Mouse (Mus musculus) olfactory bulb, adult 2 months (tissue): ENCODE data around the gene Fbxl20. TPM values are rescaled to one million over a fixed set of nuclear protein-coding genes. Genes with fewer than 3 reads are reported as not detected.
"Not testable (repeated sequence)": the region's sequence is repeated elsewhere in the genome, so short reads cannot be mapped to it uniquely, and the experiment has no call there.

ENCODE experiments used
- H3K27ac ChIP-seq: fragments of 200-500 bp; 2 replicates; pipeline ENCODE4 v1.5.1; 2012; ENCODE audit warnings: low read depth, low read length; ENCODE audit not compliant: insufficient read depth
- H3K4me1 ChIP-seq: fragments of 200-500 bp; 2 replicates; pipeline ENCODE4 v1.6.1; 2012; ENCODE audit warnings: low read length; ENCODE audit not compliant: control insufficient read depth, insufficient read depth
- H3K4me3 ChIP-seq: fragments of 200-500 bp; 2 replicates; pipeline ENCODE4 v1.5.1; 2012; ENCODE audit warnings: mild to moderate bottlenecking, low read depth, low read length, moderate library complexity; ENCODE audit not compliant: insufficient read depth
- CTCF ChIP-seq: fragments of 200-500 bp; IDR thresholded peaks from 2 replicates; pipeline ENCODE4 v1.5.1; 2012; ENCODE audit warnings: low read depth, mild to moderate bottlenecking, low read length, moderate library complexity; ENCODE audit not compliant: insufficient read depth
- POLR2A ChIP-seq: fragments of 200-500 bp; IDR thresholded peaks from 2 replicates; pipeline ENCODE4 v1.6.1; 2012; ENCODE audit warnings: mild to moderate bottlenecking, low read depth, low read length, moderate library complexity; ENCODE audit not compliant: insufficient read depth
- WGBS: fragments of 180-500 bp; shearing (Covaris S2); methylation state at CpG from one replicate; pipeline ENCODE4 v1.1.7; 2018; 5-methylcytosine and 5-hydroxymethylcytosine counted together
- polyA plus RNA-seq: library from polyadenylated mRNA; stranded (reverse); fragments of >200 nt; gene quantifications from 2 replicates; pipeline ENCODE4 v1.2.4, GENCODE M21; 2012; ENCODE audit warnings: low replicate concordance; ENCODE audit not compliant: missing spikeins, insufficient read depth, insufficient read length

The Fbxl20 gene
- polyA plus RNA-seq, result not detected in 2 replicates

DNA sequence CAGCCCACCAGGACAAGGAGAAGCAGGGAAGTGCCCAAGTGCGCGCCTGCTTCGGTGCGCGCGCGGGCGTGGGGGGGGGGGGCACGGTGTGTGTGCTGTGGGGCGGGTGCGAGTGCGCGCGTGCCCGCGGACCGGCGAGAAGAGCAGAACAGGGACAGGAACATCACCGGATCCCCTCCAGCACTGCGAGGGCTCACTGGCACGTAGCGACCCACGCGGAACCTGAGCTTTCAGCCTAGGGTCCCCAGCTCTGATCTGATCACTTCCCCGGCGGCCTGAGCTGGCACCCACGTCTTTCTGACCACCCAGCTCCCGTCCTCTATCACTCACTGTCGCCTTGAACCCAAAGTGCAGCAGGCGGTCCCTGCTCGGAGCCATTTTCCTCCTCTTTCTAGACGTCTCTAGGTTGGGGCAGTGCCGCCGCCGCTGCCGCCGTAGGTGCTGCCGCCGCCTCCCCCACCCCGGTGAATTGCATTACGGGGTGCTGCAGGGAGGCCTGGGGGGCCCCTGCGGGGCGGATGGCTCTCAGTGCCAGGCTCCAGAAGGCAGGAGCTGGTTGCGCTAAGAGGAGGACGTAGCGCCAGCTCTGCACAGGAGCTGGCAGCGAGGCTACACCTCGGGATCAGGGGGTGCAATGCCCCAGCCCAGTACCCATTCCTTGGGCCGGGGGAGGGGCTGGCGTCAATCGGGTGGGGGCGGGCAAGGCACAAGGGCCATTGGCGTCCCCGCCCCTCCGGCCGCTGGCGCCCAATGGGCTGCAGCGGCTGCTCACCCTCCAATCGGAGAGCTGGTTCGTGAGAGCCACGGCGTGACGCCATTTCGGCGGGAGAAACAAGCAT lies at the start of gene Fbxl20:
Fbxl20 (minus strand) TSS at position 618 of the 839 bp plus-strand sequence.
- under 1% methylated on average over 62 of the region's 65 CpGs for whole genome bisulfite sequencing
- Histone ChIP-seq H3K4me3 (peak within 1 kb of the TSS; percentile 85), H3K27ac (peak within 1 kb of the TSS; percentile 95), H3K4me1 (peaks cover 13% of the 10 kb centered on the region)
- TF ChIP-seq POLR2A (no peak; the same call in 1 of the 2 replicates), CTCF (no peak)

DNA sequence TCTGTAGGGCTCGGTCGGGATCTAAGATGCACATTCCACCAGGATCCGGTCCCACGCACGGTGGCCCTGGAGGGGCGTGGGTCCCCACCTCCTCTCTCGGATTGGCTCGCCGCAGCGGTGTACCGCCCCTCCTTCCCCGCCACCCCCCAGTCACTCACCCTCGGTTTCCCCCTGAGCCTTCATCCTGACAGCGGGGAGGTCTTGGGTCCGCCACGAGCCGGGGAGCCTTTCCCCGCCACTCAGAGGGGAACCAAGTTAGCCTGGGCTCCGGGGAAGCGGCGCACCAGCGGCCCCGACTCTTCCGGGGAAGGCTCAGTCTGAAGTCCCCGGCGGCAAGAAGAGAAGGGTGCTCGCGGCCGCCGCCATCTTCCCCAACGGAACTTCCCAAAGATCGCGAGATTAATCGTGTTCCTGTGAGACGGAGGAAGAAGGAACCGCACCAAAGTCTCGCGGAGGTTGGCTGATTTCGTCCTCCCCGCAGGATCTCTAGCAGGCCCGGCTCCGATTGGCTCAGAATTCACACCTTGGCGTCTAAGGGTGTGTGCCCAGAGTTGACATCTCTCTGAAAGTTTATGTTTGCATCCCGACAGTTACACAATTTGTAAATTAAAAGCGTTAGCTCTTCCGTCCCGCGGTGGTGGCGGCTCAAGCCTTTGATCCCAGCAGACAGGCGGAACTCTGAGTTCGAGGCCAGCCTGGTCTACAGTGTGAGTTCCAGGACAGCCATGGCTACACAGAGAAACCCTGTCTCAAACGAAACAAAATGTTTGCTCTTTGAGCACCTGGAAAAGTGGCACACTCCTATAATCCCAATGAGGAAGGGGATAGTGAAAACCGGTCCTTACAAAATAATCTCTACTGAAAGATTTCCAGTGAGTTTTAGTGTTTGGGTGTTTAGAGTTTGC lies 43.0 kb upstream of the Fbxl20 start, which contains the start of gene Med1:
Med1 (minus strand) TSS at position 393 of the 905 bp plus-strand sequence.
- Histone ChIP-seq H3K4me1 (peaks cover 5% of the 10 kb centered on the region; the same call in 1 of the 2 replicates), H3K27ac (peak within 1 kb of the TSS; percentile 84), H3K4me3 (peak within 1 kb of the TSS; percentile 99)
- under 1% methylated on average over 53 of the region's 53 CpGs for WGBS
- TF ChIP-seq CTCF (no peak), POLR2A (peak; percentile 74)

DNA sequence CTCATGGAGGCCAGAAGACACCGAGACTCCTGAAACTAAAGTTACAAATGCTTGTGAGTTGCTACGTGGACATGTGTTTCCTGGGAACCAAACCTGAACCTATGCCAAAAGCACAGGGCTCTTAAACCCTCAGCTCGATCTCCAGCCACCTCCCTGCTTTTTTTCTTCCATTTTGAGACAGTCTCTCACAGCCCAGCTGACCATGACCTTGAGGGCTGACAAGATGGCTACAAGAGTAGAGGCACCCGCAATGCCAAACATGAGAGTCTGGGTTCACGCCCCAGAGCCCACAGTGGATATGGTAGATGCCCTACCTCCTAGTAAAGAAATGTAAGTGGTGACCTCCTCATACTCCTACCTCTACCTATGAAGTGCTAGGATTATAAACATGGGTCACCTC lies 40.6 kb upstream of the Fbxl20 start:
- Histone ChIP-seq H3K4me1 (peaks cover 5% of the 10 kb centered on the region; the same call in 1 of the 2 replicates), H3K27ac (no peak overlapping the region), H3K4me3 (no peak overlapping the region)
- TF ChIP-seq CTCF (no peak), POLR2A (no peak)
- WGBS, result 62% methylated on average over 5 of the region's 5 CpGs

DNA sequence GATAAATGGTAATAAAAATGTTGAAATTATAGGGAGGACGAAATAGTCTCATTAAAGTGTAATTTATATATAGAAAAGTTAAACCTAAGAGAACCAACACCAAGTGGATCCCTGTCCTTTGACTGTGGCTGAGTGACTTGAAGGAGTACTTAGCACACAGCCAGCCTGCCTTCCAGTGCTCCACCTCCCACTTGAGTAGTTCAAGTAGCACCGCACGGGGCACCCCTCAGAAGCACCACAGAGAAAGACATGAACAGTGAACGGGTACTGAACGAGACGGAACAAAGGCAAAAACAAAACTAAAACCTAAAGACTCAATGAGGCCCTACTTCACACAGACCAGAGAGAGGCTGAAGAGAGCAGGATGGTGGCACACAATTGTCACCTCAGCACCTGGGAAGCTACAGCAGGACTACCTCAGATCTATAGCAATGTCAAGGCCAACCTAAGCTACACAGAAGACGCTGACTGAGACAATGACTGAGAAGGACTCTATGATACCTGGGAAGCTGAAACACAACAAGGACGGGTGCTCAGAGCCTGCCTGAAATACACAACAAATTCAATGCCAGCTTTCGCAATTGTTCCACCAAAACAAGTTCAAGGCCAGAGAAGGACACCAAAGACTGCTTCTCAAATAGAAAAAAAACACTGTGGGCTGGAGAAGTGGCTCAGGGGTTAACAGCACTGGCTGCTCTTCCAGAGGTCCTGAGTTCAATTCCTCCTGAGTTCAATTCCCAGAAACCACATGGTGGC lies 37.6 kb upstream of the Fbxl20 start:
- TF ChIP-seq POLR2A, result no peak
- TF ChIP-seq CTCF, result no peak
- Histone ChIP-seq H3K4me3 (no peak overlapping the region), H3K4me1 (peaks cover 5% of the 10 kb centered on the region; the same call in 1 of the 2 replicates), H3K27ac (no peak overlapping the region)
- 91% methylated on average over 9 of the region's 9 CpGs for WGBS

DNA sequence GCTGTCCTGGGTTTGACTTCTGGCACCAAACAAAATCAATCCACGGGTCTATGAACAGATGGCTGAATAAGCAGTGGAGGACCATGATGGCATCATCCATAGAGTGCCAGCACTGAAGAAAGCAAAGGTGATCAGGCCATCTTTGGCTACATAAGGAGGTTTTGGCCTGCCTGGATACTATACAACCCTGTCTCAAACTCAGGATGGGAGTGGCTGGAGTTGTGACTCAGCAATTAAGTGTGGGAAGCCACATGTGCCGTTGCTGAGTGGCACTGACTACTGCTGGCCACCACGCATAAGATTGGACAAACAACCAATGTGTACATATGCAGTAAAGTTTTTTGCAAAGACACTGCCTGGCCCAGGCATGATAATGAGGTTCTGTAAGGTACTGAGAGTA lies 31.9 kb upstream of the Fbxl20 start:
- H3K27ac ChIP-seq, H3K4me3 ChIP-seq, H3K4me1 ChIP-seq: not testable (repeated sequence)
- WGBS, result 92% methylated on average over 3 of the region's 3 CpGs

DNA sequence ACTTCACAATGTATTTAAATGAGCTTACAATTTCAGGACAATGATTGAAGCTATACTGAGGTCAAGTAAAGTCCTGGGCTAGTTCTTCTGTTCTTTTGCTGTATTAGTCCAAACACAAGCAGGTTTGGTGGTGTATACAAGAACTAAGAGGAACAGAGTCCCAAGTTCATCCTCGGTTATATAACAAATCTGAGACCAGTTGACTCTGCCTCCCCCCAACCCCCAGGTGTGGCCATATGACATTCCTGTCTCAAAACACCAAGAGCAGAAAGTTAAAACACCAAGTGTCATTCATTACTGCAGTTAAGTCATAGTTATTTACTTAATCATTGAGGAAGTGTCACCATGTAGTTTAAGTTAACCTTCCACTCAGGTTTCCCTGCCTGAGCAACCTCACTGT lies 18.2 kb upstream of the Fbxl20 start:
- TF ChIP-seq POLR2A (no peak), CTCF (no peak)
- WGBS, result 95% methylated on average over 1 of the region's 1 CpGs
- Histone ChIP-seq H3K4me3 (no peak overlapping the region), H3K27ac (no peak overlapping the region), H3K4me1 (no peaks in the 10 kb centered on the region)

DNA sequence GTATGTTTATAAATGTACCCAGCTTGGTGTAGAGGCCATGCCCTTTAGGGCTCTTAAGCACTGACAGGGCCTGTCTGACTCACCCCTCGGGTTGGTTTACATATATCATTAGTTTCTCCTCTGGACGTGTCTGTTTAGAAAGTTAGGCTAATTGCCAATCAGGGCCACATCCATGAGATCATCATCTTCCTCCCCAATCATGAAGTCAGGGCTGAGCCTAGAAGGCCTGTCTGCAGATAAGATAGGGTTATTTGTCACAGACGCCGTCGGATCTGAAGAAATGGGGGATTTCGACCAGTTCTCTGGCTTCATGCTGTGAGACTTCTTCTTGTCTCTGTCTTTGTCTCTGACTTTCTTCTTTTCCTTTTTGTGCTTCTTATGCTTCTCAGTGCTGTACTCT lies 4.9 kb upstream of the Fbxl20 start:
- 74% methylated on average over 6 of the region's 6 CpGs for WGBS
- 0 out of 2 replicates have a peak, but pooled peaks cover 2% of the 10 kb centered on the region for H3K4me1 ChIP-seq
- H3K4me3 ChIP-seq, result no peak overlapping the region
- H3K27ac ChIP-seq, result no peak overlapping the region
- TF ChIP-seq POLR2A, result no peak
- TF ChIP-seq CTCF, result no peak

DNA sequence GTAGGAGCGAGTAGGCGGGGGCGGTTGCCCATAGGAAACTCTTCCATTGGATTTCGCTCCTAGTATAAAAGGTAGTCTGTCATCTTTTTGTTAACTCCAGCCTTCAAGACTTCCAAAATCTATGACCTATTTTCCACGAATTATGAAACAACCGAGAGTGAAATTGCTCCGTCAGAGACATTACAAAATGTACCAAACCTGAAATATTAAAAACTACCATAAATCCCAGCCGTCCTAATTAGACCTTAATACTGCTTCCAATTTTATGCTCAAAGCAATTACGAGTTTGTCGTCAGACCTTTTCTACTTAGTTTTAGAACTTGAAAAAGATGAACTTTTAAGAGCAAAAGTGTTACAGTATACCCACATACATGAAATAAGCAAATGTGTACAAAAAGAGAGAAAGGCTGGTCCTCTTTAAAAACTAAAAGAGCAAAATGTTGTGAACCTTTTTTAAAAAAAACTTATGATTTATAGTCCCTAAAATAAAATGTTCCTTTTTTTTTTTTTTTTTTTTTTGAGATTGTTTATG lies 488 bp upstream of the Fbxl20 start:
- TF ChIP-seq POLR2A, result no peak
- TF ChIP-seq CTCF, result no peak
- WGBS, result 4% methylated on average over 10 of the region's 10 CpGs
- H3K27ac ChIP-seq, result no peak overlapping the region
- H3K4me1 ChIP-seq, result peaks cover 13% of the 10 kb centered on the region
- no peak overlapping the region for H3K4me3 ChIP-seq
